Mouse (Mus musculus) E14TG2a.4 (cell line): ENCODE data around the gene Rps9.

Experiments used
- CTCF ChIP-seq: conservative IDR thresholded peaks from 2 replicates; pipeline ENCODE4 v1.5.1; 2014; ENCODE audit warnings: low read length
- POU5F1 ChIP-seq: IDR thresholded peaks from 2 replicates; pipeline ENCODE4 v1.6.1; 2014; ENCODE audit warnings: low read length, borderline replicate concordance

- no peak for TF ChIP-seq CTCF
- no peak for TF ChIP-seq POU5F1
These were observed 11.9 kb upstream of the Rps9 start for GRCm38 (mm10) chr7:3691919-3692318.
